Mouse (Mus musculus) thymus, postnatal 14 days (tissue): ENCODE measurements around the gene Fam219a.

ENCODE experiments used
- DNase-seq: peaks from one replicate; pipeline ENCODE4 v3.0.0; 2021

Fam219a gene

DNA sequence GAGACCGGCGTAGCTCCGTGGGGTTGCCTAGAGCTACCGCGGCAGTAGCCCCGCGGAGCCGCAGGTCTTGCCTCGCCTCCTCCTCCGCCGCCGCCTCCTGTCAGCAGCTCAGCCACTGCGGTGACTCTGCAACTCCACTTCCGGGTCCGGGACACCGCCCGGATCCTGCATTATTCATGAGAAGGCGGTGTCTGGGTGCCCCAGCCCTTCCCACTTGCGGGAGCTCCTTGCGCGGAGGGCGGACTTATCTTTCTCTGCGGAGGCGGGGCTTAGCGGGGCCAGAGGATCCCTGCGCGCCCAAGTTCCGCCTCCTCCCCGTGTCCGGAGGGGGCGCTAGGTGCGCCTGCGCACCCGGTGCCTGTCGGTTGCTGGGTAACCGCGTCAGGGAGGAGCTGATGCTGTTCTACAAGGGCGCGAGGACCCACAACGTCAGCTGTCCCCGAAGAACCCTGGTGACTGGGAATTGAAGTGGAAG is at the start of gene Fam219a, which contains the start of gene Dnaic1:
TSS of gene Fam219a (minus strand) at position 128 of the 475 bp plus-strand sequence.
TSS of gene Dnaic1 (plus strand) at position 365 of the 475 bp plus-strand sequence.
- peak; percentile 98 for DNase-seq

DNA sequence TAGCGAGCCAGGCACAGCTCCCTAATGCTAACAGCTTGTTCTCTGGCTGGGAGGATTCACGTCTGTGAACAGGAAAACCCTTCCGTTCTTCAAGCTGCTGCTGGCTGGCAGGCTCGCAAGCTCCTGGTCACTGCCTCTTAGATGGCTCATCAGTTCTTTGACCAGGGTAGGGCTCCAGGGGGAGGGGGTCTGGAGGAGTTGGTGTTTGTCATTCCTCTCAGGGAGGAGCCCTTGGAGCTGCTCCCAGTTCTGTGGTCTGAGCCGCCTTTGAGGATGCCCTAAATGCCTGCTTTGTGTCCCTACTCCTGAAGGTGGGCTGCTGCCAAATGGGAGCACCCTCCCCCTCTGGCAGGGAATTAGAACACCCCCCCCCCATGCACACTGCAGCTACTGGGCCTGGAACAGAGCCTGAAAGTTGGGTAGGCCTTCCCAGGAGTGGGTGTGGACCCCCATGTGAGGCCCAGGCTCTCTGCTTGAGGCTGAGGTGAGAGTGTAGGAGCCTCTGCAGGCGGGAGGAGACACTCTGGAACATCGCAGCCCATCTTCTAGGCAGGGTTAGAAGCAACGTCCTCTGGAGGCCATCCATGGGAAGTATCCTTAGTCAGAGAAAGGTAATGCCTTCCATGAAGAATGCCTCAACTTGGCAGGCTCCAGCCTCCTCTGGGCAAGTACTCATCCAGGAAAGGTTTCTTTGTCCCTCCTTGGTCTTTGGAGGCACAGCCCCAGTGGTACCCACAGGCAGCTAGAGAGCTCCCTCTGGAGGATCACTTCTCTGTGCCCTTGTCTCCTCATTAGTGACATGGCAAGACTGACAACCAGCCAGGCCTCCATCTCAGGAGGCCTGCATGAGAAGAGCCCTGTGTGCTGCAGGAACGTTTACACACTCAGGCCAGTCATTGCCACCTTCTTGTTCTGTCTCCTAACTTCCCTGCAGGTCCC is 46.6 kb upstream of the Fam219a start:
- no peak for DNase-seq

GRCm38 (mm10) chr4:41614156-41614555 is 44.8 kb upstream of the Fam219a start:
- DNase-seq: peak; percentile 69

DNA sequence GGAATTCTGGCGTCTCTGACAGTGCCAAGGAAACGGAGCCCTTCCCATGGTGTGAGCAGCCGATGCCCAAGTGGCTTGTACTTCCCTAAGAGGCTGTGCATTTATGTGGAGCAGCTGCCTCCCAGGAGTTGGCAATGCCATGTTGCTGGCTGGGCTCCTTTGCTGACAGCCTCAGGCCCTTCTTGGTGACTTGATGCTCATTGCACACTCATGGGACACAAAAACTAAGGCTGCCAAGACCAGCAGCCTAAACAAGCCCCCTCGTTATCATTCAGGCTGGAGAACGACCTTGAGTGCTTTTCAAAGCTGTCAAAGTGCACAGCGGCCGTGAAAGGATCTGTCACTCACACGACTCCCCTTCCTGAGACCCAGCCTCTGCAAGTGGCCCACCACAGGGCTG is 42.8 kb upstream of the Fam219a start:
- no peak for DNase-seq

GRCm38 (mm10) chr4:41610594-41610980 is 41.2 kb upstream of the Fam219a start:
- DNase-seq: no peak

DNA sequence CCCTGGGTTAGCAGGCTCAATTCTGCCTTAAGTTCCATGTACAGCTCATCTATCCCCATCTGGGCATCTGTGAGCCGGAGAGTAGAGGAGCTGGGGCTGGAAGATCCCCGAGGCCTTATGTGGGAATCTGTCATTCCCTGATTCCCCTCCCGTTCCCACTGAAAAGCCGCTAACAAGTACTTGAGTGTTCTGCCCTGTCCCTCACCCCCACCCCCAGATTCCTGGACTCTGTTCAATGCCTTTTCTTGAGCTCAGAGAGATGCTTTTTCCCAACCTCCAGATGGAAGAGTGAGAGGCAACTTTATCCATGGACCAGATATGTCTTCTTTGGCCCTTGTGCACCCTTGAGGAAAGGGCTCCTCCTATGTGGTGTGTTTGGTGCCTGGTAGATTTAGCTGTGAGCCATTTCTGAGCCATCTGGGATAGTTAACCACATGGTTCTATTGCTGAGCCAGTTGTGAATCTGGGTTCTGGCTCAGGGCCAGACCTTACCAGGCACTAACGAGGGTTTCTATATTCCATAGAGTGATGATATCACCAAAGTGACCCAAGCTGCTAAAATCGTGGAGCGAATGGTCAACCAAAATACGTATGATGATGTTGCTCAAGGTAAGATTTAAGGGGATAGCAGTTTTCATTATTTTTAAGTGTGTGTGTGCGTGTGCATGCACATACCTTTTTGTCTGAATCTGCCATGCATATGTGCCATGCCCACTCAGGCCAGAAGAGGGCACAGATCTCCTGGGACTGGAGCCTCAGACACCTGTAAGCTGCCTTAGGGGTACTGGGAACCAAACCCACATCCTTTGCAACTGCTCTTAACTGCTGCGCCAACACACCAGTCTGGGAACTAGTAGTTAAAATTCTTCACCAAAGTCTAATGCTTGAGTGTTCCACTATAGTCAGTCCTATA is 40.6 kb upstream of the Fam219a start:
- DNase-seq: peak; percentile 56

GRCm38 (mm10) chr4:41606784-41607183 is 37.4 kb upstream of the Fam219a start:
- peak; percentile 51 for DNase-seq

DNA sequence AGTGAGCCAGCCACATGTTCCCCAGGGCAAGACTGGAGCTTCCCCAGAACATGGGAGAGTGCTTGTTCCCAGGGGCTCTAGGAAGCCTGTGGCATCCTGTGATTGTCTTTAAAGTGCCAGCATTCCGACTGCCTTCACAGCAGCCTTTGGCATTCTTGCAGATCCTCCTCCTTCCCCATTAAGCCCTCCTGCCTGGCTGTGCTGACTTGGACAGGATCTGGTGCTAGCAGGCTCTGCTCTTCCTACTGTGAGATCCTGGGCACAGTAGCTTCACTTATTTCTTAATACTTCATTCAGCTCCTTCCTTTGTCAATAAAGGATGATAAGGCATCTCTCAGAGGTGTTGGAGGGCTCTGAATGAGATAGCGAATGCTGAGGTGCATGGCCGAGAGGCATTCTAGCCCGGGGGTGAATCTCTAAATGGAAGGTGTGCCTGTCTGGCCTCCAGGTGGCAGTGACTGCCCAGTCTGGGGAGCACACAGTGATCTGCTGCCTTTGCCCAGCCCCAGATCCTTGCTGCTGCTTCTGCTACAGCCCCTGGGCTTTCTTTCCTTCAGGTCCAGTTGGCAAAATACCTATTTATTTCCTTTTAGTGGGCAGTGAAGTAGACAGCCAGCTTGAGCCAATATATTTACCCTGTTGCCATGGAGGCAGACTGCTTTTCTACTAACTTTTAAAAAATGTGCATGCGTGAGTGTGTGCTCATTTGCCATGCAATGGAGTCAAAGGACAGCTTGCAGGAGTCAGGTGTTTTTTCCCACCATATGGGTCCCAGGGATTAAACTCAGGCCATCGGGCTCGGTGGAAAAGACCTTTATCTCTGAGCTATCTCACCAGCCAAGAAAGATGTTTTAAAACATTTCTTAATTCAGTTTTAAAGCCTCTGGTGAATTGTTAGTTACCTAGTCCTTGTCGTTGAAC is 35.4 kb upstream of the Fam219a start:
- DNase-seq: no peak

- DNase-seq: no peak
Measured at GRCm38 (mm10) chr4:41602818-41603217, 33.5 kb upstream of the Fam219a start.

DNA sequence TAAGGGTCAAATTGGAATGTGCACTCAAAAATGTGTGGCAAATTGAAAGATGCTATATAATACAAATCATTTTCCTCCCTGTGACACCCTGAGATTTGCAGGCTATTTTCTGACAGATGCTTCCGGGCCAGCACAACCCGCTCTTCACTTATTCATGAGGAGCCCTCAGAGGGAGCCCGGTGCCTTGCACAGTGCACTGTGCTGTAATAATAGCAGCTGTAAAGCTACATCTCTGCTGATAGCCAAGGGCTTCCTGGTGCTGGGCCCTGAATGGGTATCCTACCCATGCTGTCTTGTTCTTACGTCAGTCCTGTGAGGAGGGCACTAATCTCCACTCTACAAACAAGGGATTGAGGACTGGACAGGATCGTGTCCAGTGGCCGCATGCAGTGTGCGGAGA is 14.0 kb upstream of the Fam219a start:
- DNase-seq: no peak

- DNase-seq: no peak
Measured at GRCm38 (mm10) chr4:41575914-41576313, 6.6 kb upstream of the Fam219a start.

DNA sequence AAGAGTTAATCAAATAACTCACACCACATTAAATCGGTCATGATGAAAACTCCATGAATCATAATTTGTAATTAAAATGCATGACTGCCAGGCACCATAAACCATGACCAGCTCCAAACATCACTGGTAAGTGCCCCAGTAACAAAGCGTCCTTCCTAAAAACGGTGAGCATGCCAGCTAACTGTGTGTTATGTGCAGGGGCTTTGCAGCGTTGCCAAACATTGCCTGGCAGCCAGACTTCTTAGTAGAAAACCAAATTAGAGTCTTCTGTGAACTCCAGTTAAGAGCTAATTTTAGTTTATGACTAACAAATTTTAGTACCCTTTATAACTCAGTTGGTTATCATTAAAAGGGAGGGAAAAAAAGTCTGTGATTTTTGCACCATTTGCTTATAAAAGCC is 4.2 kb upstream of the Fam219a start:
- DNase-seq: no peak

DNA sequence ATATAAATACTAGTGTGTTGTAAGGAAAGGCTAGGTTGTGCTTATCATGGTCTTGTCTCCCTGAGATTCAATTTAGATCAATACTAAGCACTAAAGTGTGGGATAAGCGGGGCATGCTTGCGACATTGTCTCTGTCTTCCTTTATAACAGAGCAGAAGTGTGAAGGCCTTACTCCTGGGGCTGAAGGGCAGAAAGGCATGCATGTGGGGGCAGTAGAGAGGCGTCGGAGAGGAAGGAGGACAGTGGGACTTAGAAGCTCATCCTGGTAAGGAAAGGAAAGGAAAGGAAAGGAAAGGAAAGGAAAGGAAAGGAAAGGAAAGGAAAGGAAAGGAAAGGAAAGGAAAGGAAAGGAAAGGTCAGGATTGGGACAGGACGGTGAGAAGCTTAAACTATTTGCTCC is 2.2 kb upstream of the Fam219a start:
- DNase-seq: no peak

GRCm38 (mm10) chr4:41568682-41569410 is 492 bp downstream of the Fam219a start:
- DNase-seq: peak; percentile 71

DNA sequence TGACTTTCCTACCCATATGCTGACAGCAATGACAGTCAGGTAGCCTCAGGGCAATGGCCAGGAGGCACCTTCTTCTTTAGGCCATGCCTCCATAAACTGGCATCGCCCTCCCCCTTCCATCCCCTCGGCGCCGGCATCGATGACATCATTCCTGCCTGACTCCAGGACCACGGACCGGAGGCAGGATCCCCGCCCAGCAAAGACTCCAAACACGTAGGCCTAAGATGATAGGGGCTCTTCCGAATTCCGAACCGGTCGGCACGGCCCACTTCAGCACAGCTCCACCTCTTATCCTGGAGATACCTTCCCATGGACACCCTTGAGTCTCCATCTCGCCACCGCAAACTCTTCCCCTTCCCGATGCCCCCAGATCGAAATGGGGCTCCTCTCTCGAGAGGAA is 1.1 kb downstream of the Fam219a start:
- peak; percentile 42 for DNase-seq

GRCm38 (mm10) chr4:41566123-41566522 is 3.2 kb downstream of the Fam219a start:
- DNase-seq: no peak

- no peak for DNase-seq
Measured at GRCm38 (mm10) chr4:41563297-41563696, 6.0 kb downstream of the Fam219a start.

GRCm38 (mm10) chr4:41557092-41557491 is 12.2 kb downstream of the Fam219a start:
- DNase-seq: no peak

DNA sequence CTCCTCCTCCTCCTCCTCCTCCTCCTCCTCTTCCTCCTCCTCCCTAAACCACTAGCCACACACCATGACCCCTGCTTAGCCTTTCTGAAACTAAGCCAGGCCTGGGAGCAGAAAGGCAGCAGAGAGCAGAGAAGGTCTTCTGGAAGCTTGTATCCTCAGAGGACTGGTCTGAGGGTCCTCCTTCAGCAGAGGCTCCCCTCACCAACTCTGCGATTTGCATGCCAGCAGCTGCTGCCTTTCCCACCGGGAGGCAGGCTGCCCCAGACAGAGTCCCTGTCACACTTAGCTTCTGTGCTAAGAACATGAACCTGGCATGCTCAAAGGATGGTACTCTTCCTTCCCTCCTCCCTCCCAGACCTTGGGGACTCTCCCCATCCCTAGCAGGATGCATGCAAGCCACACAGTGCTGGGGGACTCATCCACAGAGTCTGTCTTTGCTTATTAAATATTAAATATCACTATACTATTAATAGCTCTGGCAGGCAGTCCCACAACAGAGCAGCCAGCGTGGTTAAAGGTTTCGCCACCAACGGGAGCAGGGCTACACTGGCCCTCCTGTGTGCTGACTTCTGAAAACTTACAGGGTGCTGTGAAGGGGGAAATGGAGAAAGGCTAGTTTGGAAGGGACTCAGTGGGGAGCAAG is 12.9 kb downstream of the Fam219a start:
- DNase-seq: no peak

GRCm38 (mm10) chr4:41554994-41555663 is 14.2 kb downstream of the Fam219a start:
- DNase-seq: no peak
